Mouse (Mus musculus): ENCODE measurements around the gene Acod1.

The Acod1 gene

DNA sequence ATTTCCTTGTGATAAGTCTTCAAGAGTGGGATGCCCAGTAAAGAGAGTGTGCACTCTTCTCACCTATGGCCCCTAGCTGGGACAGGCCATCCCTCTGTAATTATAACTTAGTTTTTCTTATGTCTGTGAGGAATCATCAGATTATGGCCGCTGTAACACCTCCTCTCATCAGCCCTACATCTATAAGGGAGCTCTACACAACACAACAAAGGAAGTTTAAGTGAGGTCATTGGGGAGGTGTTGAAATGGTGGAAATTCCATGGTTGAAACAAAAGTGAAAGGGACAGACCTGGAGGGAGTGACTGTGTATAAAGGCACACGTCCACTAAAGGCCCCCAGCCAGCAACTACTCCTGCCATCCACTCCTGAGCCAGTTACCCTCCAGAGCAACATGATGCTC lies at the start of gene Acod1:
Acod1 (plus strand) TSS at position 301 of the 400 bp plus-strand sequence.
- no peak for DNase-seq (ENCODE audit: inconsistent age in 2 of 2, low spot score in 1 of 2)

- peak in 1 of 2 experiments; percentile 32 for DNase-seq (ENCODE audit: inconsistent age in 2 of 2, low spot score in 1 of 2)
Measured at GRCm38 (mm10) chr14:103007737-103008136, 39.0 kb upstream of the Acod1 start.

DNA sequence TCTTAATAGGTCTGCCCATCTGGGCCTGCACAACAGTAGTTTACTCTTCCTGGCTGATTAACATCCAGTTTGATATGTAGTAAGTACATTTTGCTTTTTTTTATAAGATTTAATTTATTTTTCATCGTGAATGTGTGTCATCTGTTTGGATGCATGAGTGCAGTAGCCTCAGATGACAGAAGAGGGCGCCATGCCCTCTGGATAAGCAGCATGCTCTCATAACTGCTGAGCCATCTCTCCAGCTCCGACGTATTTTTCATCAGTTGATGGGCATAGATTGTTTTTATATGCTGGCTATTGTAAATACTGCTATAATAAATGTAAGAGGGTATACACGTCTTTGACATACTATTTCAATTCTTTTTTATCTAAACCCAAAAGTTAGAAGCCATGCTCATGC lies 35.0 kb upstream of the Acod1 start:
- DNase-seq (ENCODE audit: inconsistent age in 2 of 2, low spot score in 1 of 2) = peak; percentile 17 to 73

DNA sequence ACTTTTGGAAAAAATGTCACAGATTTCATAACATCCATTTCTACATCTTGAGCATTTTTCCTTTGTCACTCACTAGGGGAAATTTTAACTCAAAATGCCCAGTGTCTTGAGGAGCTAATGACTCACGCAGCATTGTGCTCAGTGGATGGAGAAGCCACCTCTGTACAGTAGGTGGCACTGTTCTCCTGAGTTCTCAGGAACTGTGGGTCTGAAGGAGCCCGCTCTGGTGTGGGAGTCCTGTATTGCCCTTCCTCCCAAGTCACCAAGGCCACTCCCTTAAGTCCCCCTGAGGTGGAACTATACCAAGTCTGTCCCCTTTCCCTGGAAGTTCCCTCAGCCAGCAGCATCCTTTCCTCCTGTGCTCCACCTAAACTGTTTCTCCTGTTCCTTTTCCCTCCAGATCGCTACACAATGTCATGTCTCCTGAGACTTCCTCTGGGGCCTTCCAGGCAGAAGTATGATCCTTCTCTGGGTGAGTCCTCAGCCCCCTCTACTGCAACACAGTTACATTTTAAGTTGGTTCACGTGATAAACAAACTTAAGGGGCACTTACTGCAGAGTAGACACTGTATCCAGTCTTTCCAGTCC lies 34.1 kb upstream of the Acod1 start:
- DNase-seq (ENCODE audit: inconsistent age in 2 of 2, low spot score in 1 of 2) = peak; percentile 64 to 85

DNA sequence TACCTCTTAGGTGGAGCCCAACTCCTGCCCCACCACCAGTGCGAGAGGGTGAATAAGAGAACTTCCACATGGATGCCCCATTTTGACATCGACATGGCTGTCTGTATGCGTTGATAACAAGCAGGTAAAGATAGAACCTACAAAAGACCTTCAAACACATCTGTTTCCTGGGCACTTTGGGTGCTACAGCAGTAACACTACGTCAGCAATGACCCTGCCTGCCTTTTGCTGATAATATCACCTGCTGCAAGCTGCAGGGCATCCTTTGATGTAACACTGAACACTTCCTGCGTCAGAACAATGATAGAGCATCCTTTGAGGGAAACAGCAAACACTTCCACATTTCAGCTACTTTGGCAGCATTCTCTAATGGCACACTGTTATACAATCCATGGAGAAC lies 29.8 kb upstream of the Acod1 start:
- DNase-seq (ENCODE audit: inconsistent age in 2 of 2, low spot score in 1 of 2) = no peak

DNA sequence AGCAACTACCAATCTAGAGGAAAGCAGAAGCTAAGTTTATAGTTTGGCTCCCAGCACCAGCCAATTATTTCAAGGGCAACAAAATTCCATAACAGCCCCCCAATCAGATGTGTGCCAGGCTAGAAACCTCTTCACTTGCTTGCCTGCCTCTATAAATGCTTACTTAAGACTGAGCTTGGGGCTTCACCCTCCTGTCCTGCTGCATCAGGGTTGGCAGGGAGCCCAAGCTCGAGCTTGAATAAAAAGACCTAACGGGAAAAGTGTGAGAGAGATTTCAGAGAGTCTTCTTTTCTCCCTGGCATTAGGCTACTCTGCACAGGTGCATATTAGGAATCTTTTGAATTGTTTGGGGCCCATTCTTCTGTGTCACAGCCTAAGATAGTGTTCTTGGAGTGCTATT lies 26.7 kb upstream of the Acod1 start:
- peak in 1 of 2 experiments; percentile 39 for DNase-seq (ENCODE audit: inconsistent age in 2 of 2, low spot score in 1 of 2)

GRCm38 (mm10) chr14:103029203-103029602 lies 17.6 kb upstream of the Acod1 start:
- DNase-seq (ENCODE audit: inconsistent age in 2 of 2, low spot score in 1 of 2) = no peak

DNA sequence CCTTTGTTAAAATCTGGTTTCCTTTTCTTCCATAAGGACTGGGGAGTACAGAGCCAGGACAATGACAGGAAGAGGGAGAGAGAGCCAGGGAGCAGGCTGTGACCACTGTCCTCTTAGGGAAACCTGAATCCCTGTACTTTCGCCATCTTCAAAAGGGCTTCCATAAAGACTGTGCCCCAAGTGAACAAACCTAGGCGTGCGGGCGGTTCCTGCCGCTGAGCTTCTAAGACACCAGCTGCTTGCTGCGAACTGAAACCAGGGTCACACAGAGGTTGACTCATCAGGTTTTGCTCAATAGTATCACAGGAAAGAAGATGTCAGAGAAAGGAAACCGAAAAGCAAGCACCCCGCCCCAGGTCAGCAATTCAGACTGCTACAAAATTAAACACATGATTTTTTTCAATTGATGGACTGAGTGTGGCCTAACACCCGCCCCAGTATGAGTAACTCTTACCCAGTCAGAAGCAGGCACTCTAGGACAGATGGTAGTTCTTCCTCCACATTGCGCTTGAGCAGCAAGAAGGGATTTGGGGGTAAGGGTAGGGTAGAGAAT lies 13.4 kb upstream of the Acod1 start:
- DNase-seq (ENCODE audit: inconsistent age in 2 of 2, low spot score in 1 of 2) = peak; percentile 60 to 85

DNA sequence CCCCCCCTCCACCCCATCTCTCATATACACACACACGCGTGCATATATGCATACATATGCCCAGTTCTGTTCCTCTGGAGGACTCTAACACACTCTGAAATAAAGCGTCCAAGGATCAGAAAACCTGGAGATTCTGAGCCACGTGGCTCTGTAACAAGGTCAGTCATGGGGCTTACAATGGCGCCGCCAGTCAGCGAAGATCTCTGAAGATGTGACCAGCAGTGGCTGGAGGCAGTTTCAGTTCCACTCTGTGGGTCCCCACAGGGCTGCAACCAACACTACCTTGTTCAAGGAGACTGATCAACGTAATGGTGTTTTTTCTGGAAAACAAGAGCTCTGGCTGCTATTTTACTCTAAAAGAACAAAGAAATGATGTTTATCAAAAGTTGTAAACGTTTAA lies 12.7 kb upstream of the Acod1 start:
- no peak for DNase-seq (ENCODE audit: inconsistent age in 2 of 2, low spot score in 1 of 2)

DNA sequence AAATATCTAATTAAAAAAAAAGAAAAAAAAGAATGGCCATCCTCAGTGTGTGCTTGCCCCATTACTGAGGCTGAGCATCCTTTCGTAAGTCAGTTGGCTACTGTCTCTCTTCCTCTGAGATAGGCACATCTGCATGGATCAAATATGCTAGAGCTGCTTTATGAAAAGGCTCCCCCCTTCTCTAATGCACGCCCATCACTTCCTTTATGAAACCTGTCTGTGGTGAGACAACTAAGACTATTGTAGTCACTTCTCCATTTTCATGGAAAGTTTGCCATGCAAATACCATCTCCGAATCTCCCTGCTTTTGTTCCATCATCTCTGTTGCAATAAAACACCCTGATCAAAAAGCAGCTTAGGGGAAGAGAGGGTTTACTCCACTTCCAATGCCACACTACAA lies 9.8 kb upstream of the Acod1 start:
- no peak for DNase-seq (ENCODE audit: inconsistent age in 2 of 2, low spot score in 1 of 2)

DNA sequence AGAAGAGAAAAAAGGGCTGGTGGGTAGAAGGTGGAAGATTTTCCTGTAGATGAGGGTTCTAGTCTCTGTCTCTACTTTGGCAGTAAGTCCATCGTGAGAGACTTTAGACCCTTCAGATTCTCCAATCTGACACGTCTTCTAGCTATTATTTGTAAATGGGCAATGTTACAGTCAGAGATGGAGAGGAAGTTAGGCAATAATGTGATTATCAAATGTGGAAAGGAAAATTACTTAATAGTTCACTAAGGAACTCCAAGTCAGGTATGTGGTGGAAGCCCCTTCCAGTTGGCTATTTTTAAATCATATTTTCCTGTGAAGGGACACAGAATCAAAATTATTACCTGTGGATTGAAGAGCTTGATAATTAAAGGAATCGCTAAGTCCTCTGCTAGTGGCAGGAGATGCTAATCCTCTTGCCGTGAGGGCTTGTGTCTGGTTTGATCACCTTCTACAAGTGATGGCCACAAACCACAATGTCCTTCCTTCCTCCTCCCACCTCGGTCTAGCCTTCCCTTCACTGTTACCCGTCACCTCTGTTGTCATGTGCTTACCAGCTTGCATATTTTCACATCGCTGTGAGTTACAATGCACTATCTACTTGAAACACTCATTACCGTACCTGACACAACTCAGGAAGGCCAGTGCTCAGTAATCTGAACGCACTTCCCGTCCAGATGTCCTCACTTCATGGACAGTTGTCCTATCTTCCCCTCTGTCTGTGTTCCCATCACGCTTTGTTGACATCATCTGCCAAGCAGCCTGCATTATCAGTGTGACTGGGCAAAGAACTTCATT lies 1.7 kb downstream of the Acod1 start:
- no peak for DNase-seq (ENCODE audit: inconsistent age in 2 of 2, low spot score in 1 of 2)

GRCm38 (mm10) chr14:103051159-103051769 lies 4.5 kb downstream of the Acod1 start:
- DNase-seq (ENCODE audit: inconsistent age in 2 of 2, low spot score in 1 of 2) = peak; percentile 85 to 95

- DNase-seq (ENCODE audit: inconsistent age in 2 of 2, low spot score in 1 of 2) = no peak
Measured at GRCm38 (mm10) chr14:103054731-103055130, 8.0 kb downstream of the Acod1 start.

DNA sequence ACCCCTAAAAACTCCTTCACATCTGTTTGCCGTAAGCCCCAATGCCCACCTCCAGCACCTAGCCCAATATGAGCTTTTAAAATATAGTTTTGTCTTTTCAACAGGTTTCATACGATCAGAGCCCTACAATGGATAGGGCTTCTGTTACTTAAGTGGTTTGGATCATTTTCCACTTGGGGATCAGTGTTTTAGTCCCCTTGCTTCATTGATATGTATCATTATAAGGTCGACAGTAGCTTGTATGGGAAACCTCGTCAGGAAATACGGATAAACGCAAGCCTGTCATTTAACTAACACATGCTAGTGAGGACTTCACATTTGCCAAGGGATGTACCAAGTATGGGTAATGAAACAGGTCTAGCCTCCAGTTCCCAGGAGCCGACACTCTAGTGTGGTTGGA lies 9.8 kb downstream of the Acod1 start:
- DNase-seq (ENCODE audit: inconsistent age in 2 of 2, low spot score in 1 of 2) = no peak

DNA sequence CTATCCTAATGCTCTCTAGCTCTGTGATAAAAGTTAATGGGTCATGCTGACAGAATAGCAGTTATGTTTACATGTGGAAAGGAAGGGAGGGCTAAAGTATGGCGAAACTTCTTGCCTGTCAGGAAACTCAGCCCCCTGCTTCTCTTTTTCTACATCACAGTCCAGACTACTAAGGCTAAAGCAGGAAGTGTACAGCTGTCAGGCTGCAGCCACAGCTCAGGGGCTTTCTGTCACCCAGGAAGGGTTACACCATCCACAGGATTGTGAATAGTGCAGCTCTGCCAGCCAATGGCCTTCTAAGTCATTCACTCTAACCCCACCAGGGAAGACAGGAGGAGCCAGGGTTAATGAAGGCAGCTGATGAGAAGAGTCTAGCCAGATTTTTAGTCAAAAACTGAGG lies 12.2 kb downstream of the Acod1 start:
- DNase-seq (ENCODE audit: inconsistent age in 2 of 2, low spot score in 1 of 2) = no peak

GRCm38 (mm10) chr14:103059495-103059894 lies 12.7 kb downstream of the Acod1 start:
- DNase-seq (ENCODE audit: inconsistent age in 2 of 2, low spot score in 1 of 2) = no peak

DNA sequence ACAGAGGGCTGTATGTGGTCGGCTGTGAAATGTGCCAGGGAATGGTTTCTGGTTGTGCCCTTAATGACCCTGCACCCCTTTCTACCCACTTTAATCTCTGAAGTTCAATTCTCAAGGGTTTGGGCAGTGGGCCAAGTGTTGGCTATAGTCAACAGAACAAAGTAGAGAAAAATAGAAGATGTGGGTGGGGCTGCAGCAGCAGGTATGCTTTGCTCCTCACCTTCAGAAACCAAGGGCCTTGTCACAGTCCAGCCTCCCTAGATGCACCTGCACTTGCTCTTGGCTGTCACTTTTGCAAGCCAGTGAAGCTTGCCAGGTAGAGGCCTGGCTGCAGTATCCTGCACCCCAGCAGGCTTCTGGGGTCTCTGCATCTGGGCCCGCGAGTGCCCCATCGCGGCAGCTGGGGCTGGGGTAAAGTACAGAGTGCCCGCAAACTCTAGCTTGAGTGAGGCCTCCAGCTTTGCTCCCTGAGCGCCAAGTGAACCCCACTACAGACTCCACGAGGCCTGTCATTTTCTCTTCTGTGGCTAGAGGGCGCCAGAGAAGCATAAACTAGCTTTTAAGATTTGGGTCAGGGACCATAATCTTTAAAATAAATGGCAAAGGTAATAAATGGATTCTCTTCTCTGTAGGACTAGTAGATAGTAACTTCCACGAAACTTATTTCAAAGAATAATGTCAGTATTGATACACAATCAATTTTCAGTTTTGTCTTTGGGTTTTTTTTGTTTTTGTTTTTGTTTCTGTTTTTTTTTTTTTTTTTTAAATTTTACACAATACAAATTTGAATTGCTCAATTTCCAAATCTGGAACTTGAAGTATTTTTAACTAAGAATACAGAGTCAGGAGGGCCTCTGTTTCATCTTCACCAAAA lies 18.8 kb downstream of the Acod1 start:
- DNase-seq (ENCODE audit: inconsistent age in 2 of 2, low spot score in 1 of 2) = peak; percentile 65 to 93

DNA sequence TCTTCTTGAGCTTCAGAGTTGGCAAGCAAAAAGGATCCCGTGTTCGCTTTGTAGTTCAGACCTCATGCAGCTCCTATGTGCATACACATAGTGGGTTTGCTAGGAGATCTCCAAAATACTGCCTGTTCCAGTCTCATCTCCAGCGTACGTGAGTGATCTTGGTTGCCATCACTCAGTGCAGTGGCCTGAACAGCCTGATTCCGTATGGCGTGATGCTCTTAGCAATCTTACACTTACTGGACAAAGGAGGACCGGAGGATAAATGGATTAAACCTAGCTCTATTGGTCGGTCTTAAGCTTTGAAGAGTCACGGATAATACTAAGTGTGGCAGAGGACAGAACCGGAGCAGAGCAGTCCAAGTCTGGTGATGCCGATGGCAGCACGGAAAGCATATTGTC lies 22.7 kb downstream of the Acod1 start:
- no peak for DNase-seq (ENCODE audit: inconsistent age in 2 of 2, low spot score in 1 of 2)

GRCm38 (mm10) chr14:103069864-103070611 lies 23.3 kb downstream of the Acod1 start, which contains the start of gene Cln5:
Gene Cln5 (plus strand): TSS chr14:103070216.
- peak; percentile 98 for DNase-seq (ENCODE audit: inconsistent age in 2 of 2, low spot score in 1 of 2)

DNA sequence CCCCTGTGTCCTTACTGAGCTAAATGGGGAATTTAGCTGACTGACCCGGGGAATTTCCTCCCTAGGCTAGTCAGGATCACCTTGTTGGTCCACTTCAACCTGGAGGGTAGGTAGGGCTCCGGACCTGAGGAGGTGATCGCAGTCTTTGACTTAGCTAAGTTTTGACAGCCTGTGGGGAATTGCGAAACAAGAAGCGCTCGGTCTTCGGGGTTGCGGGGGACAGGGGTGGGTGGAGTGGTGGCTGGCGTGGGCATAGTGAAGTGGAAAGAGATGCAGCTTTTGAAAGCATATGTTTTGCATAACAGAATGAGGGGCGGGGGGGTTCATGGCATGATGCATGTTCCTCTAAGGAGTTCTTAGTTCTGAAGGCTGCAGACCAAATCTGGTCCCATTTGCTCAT lies 24.0 kb downstream of the Acod1 start:
- DNase-seq (ENCODE audit: inconsistent age in 2 of 2, low spot score in 1 of 2) = no peak

Measured in adrenal gland, adult (tissue).